8 mouse cellular contexts compared by ENCODE assay signal in genomic region chr7:135602881-135603523, GRCm38 (mm10).
A peak's percentile ranks its signal among the peaks of the same experiment; 100 is the strongest.
DNase-seq lines count a peak whose midpoint lies in the region; ATAC-seq and TF ChIP-seq lines count a peak whose summit lies in the region.

No protein-coding gene starts in this region.

- ATAC-seq in lung, postnatal 0 days = 0 out of 2 replicates have a peak, but pooled peaks have one; percentile 11
- no peak for ATAC-seq in midbrain, postnatal 0 days (ENCODE audit: low FRiP score)

- no peak for TF ChIP-seq CTCF in lung, postnatal 0 days (IDR thresholded peaks at IDR 0.05)
- TF ChIP-seq CTCF in midbrain, postnatal 0 days (IDR thresholded peaks at IDR 0.05) = no peak

- no peak overlapping the region for H3K9ac ChIP-seq in lung, postnatal 0 days (replicated peaks; ENCODE audit: low read depth)
- no peak overlapping the region for H3K9ac ChIP-seq in midbrain, postnatal 0 days (replicated peaks; ENCODE audit: low read length, poor library complexity, severe bottlenecking)

- no peak overlapping the region for H3K4me3 ChIP-seq in lung, postnatal 0 days (ENCODE audit: low read depth, low read length)
- no peak overlapping the region for H3K4me3 ChIP-seq in midbrain, postnatal 0 days (ENCODE audit: low read depth, low read length)

- H3K27ac ChIP-seq in lung, postnatal 0 days (ENCODE audit: low read length) = 0 out of 2 replicates have a peak overlapping the region, but pooled peaks have one; percentile 9
- H3K27ac ChIP-seq in midbrain, postnatal 0 days (ENCODE audit: low read depth, low read length) = no peak overlapping the region

- no peaks in the 10 kb centered on the region for H3K36me3 ChIP-seq in lung, postnatal 0 days (ENCODE audit: insufficient read depth, low read length)
- no peaks in the 10 kb centered on the region for H3K36me3 ChIP-seq in midbrain, postnatal 0 days (ENCODE audit: insufficient read depth, low read length)

- WGBS in lung, postnatal 0 days = 45% methylated on average over 5 of the region's 5 CpGs
- WGBS in midbrain, postnatal 0 days = 63% methylated on average over 5 of the region's 5 CpGs

- no peak overlapping the region for H3K4me2 ChIP-seq in lung, postnatal 0 days (replicated peaks; ENCODE audit: low read depth, low read length)
- no peak overlapping the region for H3K4me2 ChIP-seq in midbrain, postnatal 0 days (ENCODE audit: low read depth, low read length, poor library complexity, severe bottlenecking)

- H3K27me3 ChIP-seq in lung, postnatal 0 days (replicated peaks; ENCODE audit: insufficient read depth, low read length) = no peaks in the 10 kb centered on the region
- no peaks in the 10 kb centered on the region for H3K27me3 ChIP-seq in midbrain, postnatal 0 days (ENCODE audit: insufficient read depth, low read length)

- no peaks in the 10 kb centered on the region for H3K9me3 ChIP-seq in lung, postnatal 0 days (ENCODE audit: low read length)
- no peaks in the 10 kb centered on the region for H3K9me3 ChIP-seq in midbrain, postnatal 0 days (ENCODE audit: low read length)

- DNase-seq in adrenal gland, adult 2 months = peak; percentile 33
- no peak for DNase-seq in adrenal gland, adult 8-10 months
- peak; percentile 21 for DNase-seq in lung, postnatal 0 days (ENCODE audit: low spot score)
- DNase-seq in lung, postnatal 14 days = no peak
- peak; percentile 43 for DNase-seq in kidney, postnatal 14 days
- DNase-seq in thymus, postnatal 10 days (ENCODE audit: low spot score in 2 of 2) = no peak
- no peak for DNase-seq in midbrain, postnatal 0 days (ENCODE audit: low spot score)
- DNase-seq in layer of hippocampus, adult 8-10 months (ENCODE audit: low spot score in 2 of 2) = no peak

- H3K4me1 ChIP-seq in lung, postnatal 0 days (ENCODE audit: insufficient read depth, low read depth, low read length) = 0 out of 2 replicates have a peak, but pooled peaks cover 4% of the 10 kb centered on the region
- H3K4me1 ChIP-seq in midbrain, postnatal 0 days (ENCODE audit: insufficient read depth, low read length) = no peaks in the 10 kb centered on the region

- TF ChIP-seq EP300 in lung, postnatal 0 days (IDR thresholded peaks at IDR 0.05) = no peak

Comparison
In these comparisons a context has a peak if more than half of its experiments do, and no peak if none do; other contexts are left out.
1. DNase-seq: peak in adrenal gland, adult 2 months (single experiment), lung, postnatal 0 days (single experiment) and kidney, postnatal 14 days (single experiment); none in adrenal gland, adult 8-10 months (single experiment), lung, postnatal 14 days (single experiment), thymus, postnatal 10 days (0 of 2), midbrain, postnatal 0 days (single experiment) and layer of hippocampus, adult 8-10 months (0 of 2).